Mouse (Mus musculus): ENCODE data around the gene Asb1. TPM values are rescaled to one million over a fixed set of nuclear protein-coding genes. Genes with fewer than 3 reads are reported as not detected.

Gene Asb1
- polyA plus RNA-seq, 1 experiment from 2014 or later: 12.3 TPM

DNA sequence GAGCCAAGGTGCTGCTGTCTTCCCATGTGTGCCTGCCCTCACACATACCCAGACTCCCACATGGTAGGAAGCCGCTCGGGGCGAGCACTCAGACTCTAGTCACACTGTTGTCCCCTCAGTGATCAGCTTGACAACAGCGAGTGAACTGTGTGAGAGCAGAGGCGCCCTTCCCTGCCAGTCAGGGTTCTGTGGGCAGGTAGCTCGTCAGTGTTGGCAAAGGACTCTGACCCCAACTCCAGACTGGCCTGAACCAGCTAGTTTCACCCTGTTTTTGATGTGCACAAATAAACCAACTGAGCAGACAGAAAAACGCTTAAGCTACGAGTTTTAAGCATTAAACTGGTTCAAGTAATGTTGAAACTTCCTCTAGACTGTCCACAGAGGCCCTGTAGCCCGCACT is 10.2 kb upstream of the Asb1 start:
- 78% methylated on average over 9 of the region's 9 CpGs for WGBS (ENCODE audit: insufficient replicate concordance)
- H3K4me3 ChIP-seq (replicated peaks): no peak overlapping the region
- no peak for DNase-seq
- H3K4me2 ChIP-seq: no peak overlapping the region
- no peak for ATAC-seq (ENCODE audit: low read depth)
- H3K9ac ChIP-seq: no peak overlapping the region
- no peaks in the 10 kb centered on the region for H3K27me3 ChIP-seq
- H3K4me1 ChIP-seq (replicated peaks): peaks cover 40% of the 10 kb centered on the region
- H3K27ac ChIP-seq: peak overlapping the region; percentile 44
- no peaks in the 10 kb centered on the region for H3K9me3 ChIP-seq (replicated peaks)
- peaks cover 16% of the 10 kb centered on the region for H3K36me3 ChIP-seq

DNA sequence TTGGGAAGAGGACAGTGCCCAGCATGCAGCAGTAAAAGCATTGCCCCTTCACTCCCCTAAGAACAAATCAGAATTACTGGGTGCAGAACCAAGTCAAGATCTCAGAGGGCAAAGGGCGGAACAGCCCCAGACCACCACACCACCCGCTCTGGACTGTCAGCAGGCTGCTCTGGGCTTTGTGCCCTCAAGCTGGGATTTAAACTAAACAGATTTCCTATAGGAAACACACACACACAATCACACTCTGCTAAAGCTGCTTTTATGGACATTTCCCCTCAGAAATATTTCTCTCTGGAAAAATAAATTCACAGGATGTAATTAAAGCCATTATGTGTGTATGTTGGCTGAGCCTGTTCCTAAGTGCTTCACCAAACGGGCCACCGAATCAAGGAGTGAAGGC is 8.1 kb upstream of the Asb1 start:
- no peaks in the 10 kb centered on the region for H3K27me3 ChIP-seq
- ATAC-seq (ENCODE audit: low read depth) (no peak), DNase-seq (no peak)
- peaks cover 59% of the 10 kb centered on the region for H3K4me1 ChIP-seq (replicated peaks)
- no peak overlapping the region for H3K4me2 ChIP-seq
- H3K9me3 ChIP-seq (replicated peaks): no peaks in the 10 kb centered on the region
- H3K27ac ChIP-seq: peak overlapping the region; percentile 95
- no peak overlapping the region for H3K4me3 ChIP-seq (replicated peaks)
- peaks cover 10% of the 10 kb centered on the region; the same call in 1 of the 2 replicates for H3K36me3 ChIP-seq
- WGBS (ENCODE audit: insufficient replicate concordance): 89% methylated on average over 4 of the region's 4 CpGs
- peak overlapping the region; percentile 71; the same call in 1 of the 2 replicates for H3K9ac ChIP-seq

DNA sequence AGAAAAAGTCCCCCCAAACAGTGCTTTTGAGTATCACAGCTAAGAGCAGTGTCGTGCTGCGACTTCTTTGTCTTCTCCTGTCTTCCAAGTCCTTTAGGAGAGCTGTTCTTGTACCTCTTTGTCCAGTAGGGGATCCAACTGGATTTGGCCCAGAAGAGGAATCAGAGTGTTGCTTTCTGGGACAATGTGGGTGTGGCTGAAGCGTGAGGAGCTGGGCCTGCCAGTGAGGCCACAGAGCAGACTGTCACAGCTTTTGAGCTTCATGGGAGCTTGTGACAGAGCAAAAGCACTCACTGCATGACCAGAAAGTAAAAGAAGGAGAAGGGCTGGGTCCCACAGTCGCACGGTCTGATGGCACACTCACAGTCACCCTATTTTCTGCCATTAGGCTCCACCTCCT is 7.5 kb upstream of the Asb1 start:
- H3K36me3 ChIP-seq: 0 out of 2 replicates have a peak, but pooled peaks cover 4% of the 10 kb centered on the region
- peak overlapping the region; percentile 67 for H3K4me2 ChIP-seq
- H3K9ac ChIP-seq: peak overlapping the region; percentile 71
- H3K9me3 ChIP-seq (replicated peaks): no peaks in the 10 kb centered on the region
- ATAC-seq (ENCODE audit: low read depth): peak; percentile 27; the same call in 1 of the 2 replicates
- H3K27ac ChIP-seq: peak overlapping the region; percentile 95
- peaks cover 66% of the 10 kb centered on the region for H3K4me1 ChIP-seq (replicated peaks)
- H3K27me3 ChIP-seq: no peaks in the 10 kb centered on the region
- peak; percentile 24 for DNase-seq
- H3K4me3 ChIP-seq (replicated peaks): peak overlapping the region; percentile 40
- 67% methylated on average over 5 of the region's 5 CpGs for whole genome bisulfite sequencing (ENCODE audit: insufficient replicate concordance)

DNA sequence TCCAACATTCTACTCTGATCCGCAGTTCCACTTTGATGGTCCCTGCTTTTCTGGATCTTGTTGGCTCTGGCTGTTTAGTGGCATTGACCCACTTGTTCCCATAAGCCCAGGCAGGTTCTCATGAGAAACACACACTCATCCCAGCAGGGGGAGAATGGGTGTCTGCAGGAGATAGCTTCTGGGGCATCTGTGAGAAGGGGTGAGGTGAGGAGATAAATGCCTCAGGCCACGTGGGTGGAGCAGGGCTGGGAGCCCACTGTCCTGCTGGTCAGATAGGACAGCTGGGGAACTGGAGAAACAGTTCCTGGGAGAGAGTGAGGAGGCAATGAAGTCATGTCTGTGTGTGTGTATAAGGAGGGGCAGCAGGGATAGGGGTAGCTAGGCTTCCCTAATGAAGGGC is 6.9 kb upstream of the Asb1 start:
- Histone ChIP-seq H3K9ac (peak overlapping the region; percentile 71), H3K4me2 (peak overlapping the region; percentile 67), H3K27me3 (no peaks in the 10 kb centered on the region), H3K4me3 (replicated peaks) (peak overlapping the region; percentile 40), H3K9me3 (replicated peaks) (no peaks in the 10 kb centered on the region), H3K36me3 (no peaks in the 10 kb centered on the region), H3K4me1 (replicated peaks) (peaks cover 68% of the 10 kb centered on the region), H3K27ac (peak overlapping the region; percentile 95)
- 30% methylated on average over 2 of the region's 2 CpGs for WGBS (ENCODE audit: insufficient replicate concordance)
- DNase-seq (peak; percentile 88), ATAC-seq (ENCODE audit: low read depth) (peak; percentile 96)

DNA sequence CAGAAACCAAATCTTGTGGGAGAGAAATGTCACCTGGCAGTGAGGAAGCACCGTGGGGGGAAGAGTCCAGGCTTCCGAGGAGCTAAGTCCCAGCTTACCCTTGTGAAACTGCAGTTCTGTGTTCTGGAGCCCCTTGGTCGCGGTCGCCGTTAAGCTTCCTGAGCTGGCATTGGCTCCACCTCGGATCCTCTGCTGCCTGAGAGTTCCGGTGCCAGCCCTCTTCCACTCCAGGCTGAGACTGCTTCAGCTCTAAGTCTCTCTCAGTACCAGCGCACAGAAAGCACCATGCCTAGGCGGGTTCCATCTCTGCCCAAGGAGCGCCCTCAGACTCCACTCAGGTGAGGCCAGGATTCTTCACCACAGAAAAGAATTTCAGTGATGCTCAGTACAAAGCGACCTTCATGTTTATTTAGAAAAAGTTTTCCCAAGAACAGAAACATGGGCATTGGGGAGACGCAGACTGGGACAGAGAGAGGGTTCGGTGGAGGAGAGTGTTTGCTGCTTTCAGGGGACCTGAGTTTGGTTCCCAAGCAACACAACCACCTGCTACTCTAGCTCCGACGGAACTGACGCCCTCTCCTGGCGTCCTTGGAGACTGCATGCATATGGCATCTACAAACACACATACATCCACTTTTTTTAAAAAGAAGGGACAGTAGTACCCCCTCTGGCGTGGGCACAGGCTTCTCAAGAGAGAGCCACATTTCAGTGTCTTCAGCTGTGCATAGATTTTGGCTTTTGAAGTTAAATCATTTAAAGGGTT is 6.2 kb upstream of the Asb1 start:
- Histone ChIP-seq H3K4me3 (replicated peaks) (peak overlapping the region; percentile 40), H3K9ac (peak overlapping the region; percentile 71), H3K4me2 (peak overlapping the region; percentile 67), H3K9me3 (replicated peaks) (no peaks in the 10 kb centered on the region), H3K36me3 (no peaks in the 10 kb centered on the region), H3K4me1 (replicated peaks) (peaks cover 74% of the 10 kb centered on the region), H3K27ac (peak overlapping the region; percentile 95), H3K27me3 (no peaks in the 10 kb centered on the region)
- ATAC-seq (ENCODE audit: low read depth) (peak; percentile 19), DNase-seq (peak; percentile 40)
- WGBS (ENCODE audit: insufficient replicate concordance): 56% methylated on average over 19 of the region's 19 CpGs

DNA sequence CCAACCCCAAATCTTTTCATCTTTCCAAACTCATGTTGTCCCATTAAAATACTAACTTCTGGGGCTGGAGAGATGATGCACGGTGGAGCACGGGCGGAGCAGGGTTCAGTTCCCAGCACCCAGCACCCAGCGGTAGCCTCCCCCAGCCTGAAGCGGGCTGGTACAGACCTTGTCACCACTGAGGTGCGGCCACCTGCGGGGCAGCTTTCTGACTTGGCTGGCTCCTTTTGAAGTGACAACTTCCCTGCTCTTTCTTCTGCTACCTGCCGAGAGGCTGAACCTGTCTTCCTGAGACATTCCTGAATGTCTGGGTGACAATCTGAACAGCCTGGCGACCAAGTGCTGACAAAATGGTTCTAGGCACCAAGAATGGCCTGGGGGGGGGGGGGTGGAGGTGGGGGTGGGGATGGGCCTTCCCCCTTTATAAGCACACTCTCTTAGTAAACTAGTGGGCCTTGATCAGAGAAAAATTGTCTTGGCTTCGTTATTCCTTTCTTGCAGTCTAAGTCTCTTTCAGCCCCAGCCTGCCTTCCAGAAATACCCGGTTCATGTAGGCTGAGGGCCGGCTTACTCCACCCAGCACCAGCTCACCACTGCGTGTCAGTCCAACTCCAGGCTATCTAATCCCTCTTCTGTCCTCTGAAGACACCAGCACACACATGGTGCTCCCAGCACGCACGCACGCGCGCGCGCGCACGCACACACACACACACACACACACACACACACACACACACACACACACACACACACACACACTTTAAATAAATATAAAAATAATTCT is 2.4 kb upstream of the Asb1 start:
- peak overlapping the region; percentile 88 for H3K9ac ChIP-seq
- H3K27me3 ChIP-seq: no peaks in the 10 kb centered on the region
- peak; percentile 24 for DNase-seq

DNA sequence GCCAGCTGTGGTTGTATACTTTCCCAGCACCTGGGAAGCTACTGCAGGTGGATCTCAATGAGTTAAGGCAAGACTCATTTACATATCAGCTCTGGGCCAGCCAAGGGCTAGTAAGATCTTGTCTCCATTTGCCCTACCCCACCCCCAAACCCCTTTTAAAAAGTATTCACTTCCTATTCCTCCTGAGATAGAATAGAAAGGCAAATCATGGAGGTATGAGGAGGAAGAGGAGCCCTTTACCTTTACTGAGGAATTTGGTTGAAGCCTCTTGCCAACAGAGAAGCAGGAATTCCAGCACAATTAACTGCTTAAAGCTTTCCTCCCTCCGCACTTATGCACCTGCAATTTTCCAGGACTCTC is 1.8 kb upstream of the Asb1 start:
- Histone ChIP-seq H3K4me1 (replicated peaks) (peaks cover 85% of the 10 kb centered on the region), H3K4me3 (replicated peaks) (peak overlapping the region; percentile 85), H3K27ac (peak overlapping the region; percentile 99), H3K36me3 (no peaks in the 10 kb centered on the region; the same call in 1 of the 2 replicates), H3K9ac (peak overlapping the region; percentile 88), H3K27me3 (no peaks in the 10 kb centered on the region), H3K9me3 (replicated peaks) (no peaks in the 10 kb centered on the region), H3K4me2 (peak overlapping the region; percentile 96)
- ATAC-seq (ENCODE audit: low read depth) (no peak), DNase-seq (no peak)
- 36% methylated on average over 1 of the region's 1 CpGs for WGBS (ENCODE audit: insufficient replicate concordance)

More for the DNA sequence above, 2.4 kb upstream of the Asb1 start:
- 45% methylated on average over 22 of the region's 22 CpGs for WGBS (ENCODE audit: insufficient replicate concordance)
- Histone ChIP-seq H3K4me2 (peak overlapping the region; percentile 96), H3K4me1 (replicated peaks) (peaks cover 85% of the 10 kb centered on the region), H3K9me3 (replicated peaks) (no peaks in the 10 kb centered on the region), H3K36me3 (no peaks in the 10 kb centered on the region; the same call in 1 of the 2 replicates), H3K4me3 (replicated peaks) (peak overlapping the region; percentile 85; the same call in 1 of the 2 replicates), H3K27ac (peak overlapping the region; percentile 99)
- ATAC-seq (ENCODE audit: low read depth): no peak

DNA sequence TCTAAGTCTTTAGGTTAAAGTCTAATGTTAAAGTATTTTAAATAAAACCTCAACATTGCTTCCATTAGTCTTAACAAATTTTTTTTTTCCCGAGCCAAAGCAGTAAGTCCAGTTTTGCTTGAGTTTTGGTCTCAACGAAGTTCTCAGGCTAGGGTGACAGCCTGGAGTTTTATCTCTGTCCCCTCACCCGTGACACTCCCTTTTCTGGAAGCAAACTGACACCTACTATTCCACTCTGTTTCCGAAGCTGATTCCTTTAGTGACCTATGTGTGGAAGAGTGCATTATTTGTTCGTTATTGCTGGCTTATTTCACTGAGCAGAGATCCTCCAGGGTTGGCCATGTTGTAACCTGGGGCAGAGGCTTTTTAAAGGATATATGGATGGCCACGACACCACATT is 1.1 kb upstream of the Asb1 start:
- WGBS (ENCODE audit: insufficient replicate concordance): 4% methylated on average over 6 of the region's 6 CpGs
- peak; percentile 27 for ATAC-seq (ENCODE audit: low read depth)

DNA sequence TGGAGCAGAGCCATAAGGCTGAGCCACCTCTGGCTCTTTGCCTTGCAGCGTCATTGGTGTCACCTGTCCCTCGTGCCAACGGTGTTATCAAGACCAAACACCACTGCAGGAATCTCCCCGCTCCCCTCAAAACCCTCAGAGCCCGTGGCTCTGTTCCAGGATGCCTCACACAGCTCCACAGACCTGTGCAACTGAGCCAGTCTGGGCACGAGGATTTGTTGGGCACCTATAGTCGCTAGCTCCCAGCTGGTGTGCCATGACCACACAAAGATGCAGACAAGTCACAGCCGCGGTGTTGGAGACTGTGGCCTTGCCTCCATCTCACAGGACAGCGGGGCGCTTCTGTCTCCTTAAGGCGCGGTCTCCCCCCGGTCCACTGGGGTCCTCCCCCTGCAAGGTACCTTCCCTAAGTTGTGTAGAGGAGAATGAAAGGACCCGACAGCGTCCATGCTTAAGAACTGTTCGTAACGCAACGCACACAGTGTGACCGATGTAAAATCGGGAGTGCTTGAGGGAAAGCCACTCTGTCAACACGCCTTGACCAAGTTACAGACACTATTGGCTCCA is 557 bp upstream of the Asb1 start:
- Histone ChIP-seq H3K9ac (peak overlapping the region; percentile 88), H3K27ac (peak overlapping the region; percentile 99), H3K4me1 (replicated peaks) (peaks cover 84% of the 10 kb centered on the region), H3K4me3 (replicated peaks) (peak overlapping the region; percentile 85), H3K36me3 (peaks cover 8% of the 10 kb centered on the region), H3K9me3 (replicated peaks) (no peaks in the 10 kb centered on the region), H3K4me2 (peak overlapping the region; percentile 96), H3K27me3 (no peaks in the 10 kb centered on the region)
- DNase-seq (peak; percentile 61), ATAC-seq (ENCODE audit: low read depth) (peak; percentile 42)
- WGBS (ENCODE audit: insufficient replicate concordance): 1% methylated on average over 22 of the region's 22 CpGs

More for the DNA sequence above, 1.1 kb upstream of the Asb1 start:
- Histone ChIP-seq H3K9me3 (replicated peaks) (no peaks in the 10 kb centered on the region), H3K4me1 (replicated peaks) (peaks cover 84% of the 10 kb centered on the region), H3K27ac (peak overlapping the region; percentile 99), H3K27me3 (no peaks in the 10 kb centered on the region), H3K4me3 (replicated peaks) (peak overlapping the region; percentile 85), H3K4me2 (peak overlapping the region; percentile 96), H3K9ac (peak overlapping the region; percentile 88), H3K36me3 (peaks cover 3% of the 10 kb centered on the region)
- peak; percentile 49 for DNase-seq

DNA sequence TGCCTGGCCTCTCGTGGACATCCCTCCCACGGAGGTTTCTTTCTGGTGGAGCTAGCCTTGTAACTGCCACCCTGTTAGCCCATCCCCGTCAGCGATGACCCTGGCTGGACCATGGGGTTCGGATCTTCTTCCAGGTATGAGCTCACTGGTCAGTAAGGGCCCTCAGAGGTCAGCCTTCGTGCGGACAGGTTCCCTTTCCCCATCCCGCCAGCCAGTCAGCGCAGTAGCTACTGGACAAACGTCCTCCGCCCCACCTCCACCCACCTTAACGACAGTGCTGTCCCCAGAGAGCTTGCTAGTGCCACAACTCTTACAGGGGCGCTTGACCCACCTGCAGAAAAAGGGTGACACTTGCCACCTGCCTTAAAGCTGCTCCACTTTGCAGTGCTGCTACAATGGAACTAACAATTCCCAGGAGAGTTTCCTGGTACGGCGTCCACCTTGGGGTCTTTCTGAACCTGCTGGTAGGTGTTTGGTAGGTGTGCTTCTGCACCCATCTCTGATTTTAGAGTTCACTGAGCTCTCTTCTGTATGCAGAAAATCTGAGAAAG is 773 bp downstream of the Asb1 start:
- peaks cover 86% of the 10 kb centered on the region for H3K4me1 ChIP-seq (replicated peaks)
- H3K4me2 ChIP-seq: peak overlapping the region; percentile 96
- peaks cover 21% of the 10 kb centered on the region for H3K36me3 ChIP-seq
- H3K4me3 ChIP-seq (replicated peaks): peak overlapping the region; percentile 85
- H3K27ac ChIP-seq: peak overlapping the region; percentile 99
- no peaks in the 10 kb centered on the region for H3K27me3 ChIP-seq
- peak overlapping the region; percentile 95 for H3K9ac ChIP-seq
- ATAC-seq (ENCODE audit: low read depth) (no peak), DNase-seq (peak; percentile 27)
- 12% methylated on average over 15 of the region's 15 CpGs for WGBS (ENCODE audit: insufficient replicate concordance)
- no peaks in the 10 kb centered on the region for H3K9me3 ChIP-seq (replicated peaks)

DNA sequence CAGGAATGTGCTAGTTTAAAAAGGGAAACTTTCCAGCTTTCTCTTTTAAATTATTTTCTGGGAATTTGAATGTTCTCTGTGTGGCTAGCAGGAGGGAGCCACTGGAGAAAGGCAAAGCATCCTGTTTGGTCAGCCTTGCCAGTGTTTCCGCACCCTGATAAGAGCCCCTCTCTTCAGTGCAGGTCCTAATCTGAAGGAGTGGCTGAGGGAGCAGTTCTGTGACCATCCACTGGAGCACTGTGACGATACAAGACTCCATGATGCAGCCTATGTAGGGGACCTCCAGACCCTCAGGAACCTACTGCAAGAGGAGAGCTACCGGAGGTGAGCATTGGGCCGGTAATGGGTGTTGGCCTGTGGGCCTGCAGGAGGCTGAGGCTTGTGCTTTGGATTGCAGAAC is 3.6 kb downstream of the Asb1 start:
- H3K4me2 ChIP-seq: peak overlapping the region; percentile 78
- WGBS (ENCODE audit: insufficient replicate concordance): 47% methylated on average over 4 of the region's 4 CpGs
- H3K9ac ChIP-seq: peak overlapping the region; percentile 60
- ATAC-seq (ENCODE audit: low read depth) (peak; percentile 16), DNase-seq (peak; percentile 44)
- H3K9me3 ChIP-seq (replicated peaks): no peaks in the 10 kb centered on the region
- H3K4me1 ChIP-seq (replicated peaks): peaks cover 78% of the 10 kb centered on the region
- H3K36me3 ChIP-seq: peaks cover 47% of the 10 kb centered on the region
- peak overlapping the region; percentile 95 for H3K27ac ChIP-seq
- peak overlapping the region; percentile 53 for H3K4me3 ChIP-seq (replicated peaks)
- no peaks in the 10 kb centered on the region for H3K27me3 ChIP-seq

All from liver, embryonic 13.5 days (tissue).